ENCODE assay signal across 15 mouse cellular contexts in genomic region chr12:110283792-110284191, GRCm38 (mm10). TPM values are rescaled to one million over a fixed set of nuclear protein-coding genes. Genes with fewer than 3 reads are reported as not detected.
"Had no signal": no experiment of that assay in that cellular context is flagged by ENCODE, and none has a peak within 500 bp of the region (broad histone marks: within the 10 kb centered on the region; RNA-seq: fewer than 3 reads in every experiment).

No protein-coding gene starts in this region.

- H3K9me3 ChIP-seq: liver, embryonic 13.5 days; stomach, embryonic 15.5 days had no signal

- DNase-seq: kidney, postnatal 25 days; layer of hippocampus, adult 9-11 months; liver, embryonic 13.5 days; lung, adult 2 months; lung, postnatal 14 days; lung, postnatal 4 days; midbrain, embryonic 14.5 days; right cerebral cortex, postnatal 25 days; spleen, adult 18-20 months; thymus, postnatal 25 days had no signal

- H3K9ac ChIP-seq: liver, embryonic 13.5 days; stomach, embryonic 15.5 days had no signal

- H3K4me2 ChIP-seq: liver, embryonic 13.5 days; midbrain, embryonic 11.5 days; stomach, embryonic 15.5 days had no signal

- H3K4me1 ChIP-seq: liver, embryonic 13.5 days had no signal

- H3K27ac ChIP-seq: kidney, postnatal 0 days; layer of hippocampus, adult 2 months; liver, embryonic 13.5 days; stomach, embryonic 15.5 days had no signal

- H3K4me3 ChIP-seq: layer of hippocampus, adult 2 months; liver, embryonic 13.5 days; stomach, embryonic 15.5 days had no signal

- H3K36me3 ChIP-seq: liver, embryonic 13.5 days; stomach, embryonic 15.5 days had no signal

RNA-seq across cellular contexts. Expression of gene Dio3, which starts 4.9 kb away (rescaled TPM):
- polyA plus RNA-seq: midbrain, embryonic 11.5 days; thymus, postnatal 0 days had no signal
